ENCODE assay signal across 17 mouse cellular contexts in genomic region chr5:150390422-150390821, GRCm38 (mm10).
DNase-seq lines count a peak whose midpoint lies in the region; ATAC-seq lines count a peak whose summit lies in the region.
"Had no signal": no experiment of that assay in that cellular context is flagged by ENCODE, and none has a peak within 500 bp of the region (broad histone marks: within the 10 kb centered on the region; RNA-seq: fewer than 3 reads in every experiment).

No protein-coding gene starts in this region.

- H3K36me3 ChIP-seq in liver, embryonic 12.5 days = peaks cover 8% of the 10 kb centered on the region
- H3K36me3 ChIP-seq: G1E had no signal

- H3K4me3 ChIP-seq in liver, embryonic 12.5 days = no peak overlapping the region
- H3K4me3 ChIP-seq: hindbrain, embryonic 15.5 days; neural tube, embryonic 13.5 days had no signal

- peak; percentile 95 for DNase-seq in heart, adult 11 months
- no peak for DNase-seq in heart, postnatal 14 days
- DNase-seq in 3T3-L1 (ENCODE audit: low read depth, low spot score) = peak; percentile 12
- DNase-seq in heart, adult 9 months (ENCODE audit: low spot score in 2 of 2) = peak; percentile 28 to 41
- no peak for DNase-seq in cerebellum, adult 9-11 months
- no peak for DNase-seq in cerebellum, postnatal 4 days (ENCODE audit: low spot score in 2 of 2)
- no peak for DNase-seq in thymus, adult 18-20 months
- DNase-seq: cerebellum, adult 2 months; gastrocnemius, postnatal 10 days; kidney, adult 8-10 months; lung, postnatal 10 days had no signal

- intact Hi-C loops in heart, postnatal 14 days (cut with DNase I) = no loop called here

- no peaks in the 10 kb centered on the region for H3K27me3 ChIP-seq in liver, embryonic 12.5 days (replicated peaks)
- H3K27me3 ChIP-seq: hindbrain, embryonic 15.5 days; neural tube, embryonic 13.5 days had no signal

- H3K27ac ChIP-seq in liver, embryonic 12.5 days = no peak overlapping the region
- H3K27ac ChIP-seq: hindbrain, embryonic 15.5 days; neural tube, embryonic 13.5 days had no signal

- peaks cover 13% of the 10 kb centered on the region for H3K4me1 ChIP-seq in liver, embryonic 12.5 days
- H3K4me1 ChIP-seq: hindbrain, embryonic 15.5 days; neural tube, embryonic 13.5 days had no signal

- ATAC-seq in liver, embryonic 12.5 days = peak; percentile 69
- ATAC-seq: forebrain, embryonic 14.5 days; midbrain, embryonic 16.5 days had no signal

- 9% methylated on average over 7 of the region's 7 CpGs for WGBS in liver, embryonic 12.5 days (ENCODE audit: insufficient replicate concordance)

- H3K9ac ChIP-seq in liver, embryonic 12.5 days = no peak overlapping the region
- H3K9ac ChIP-seq: hindbrain, embryonic 15.5 days; neural tube, embryonic 13.5 days had no signal

- peak overlapping the region; percentile 40 for H3K4me2 ChIP-seq in liver, embryonic 12.5 days
- H3K4me2 ChIP-seq: hindbrain, embryonic 15.5 days; neural tube, embryonic 13.5 days had no signal

- peaks cover 9% of the 10 kb centered on the region; the same call in 1 of the 2 replicates for H3K9me3 ChIP-seq in liver, embryonic 12.5 days (replicated peaks)
- H3K9me3 ChIP-seq: hindbrain, embryonic 15.5 days had no signal

Comparison
In these comparisons a context has a peak if more than half of its experiments do, and no peak if none do; other contexts are left out.
1. DNase-seq: peak in heart, adult 11 months (single experiment), 3T3-L1 (single experiment) and heart, adult 9 months (2 of 2); none in heart, postnatal 14 days (0 of 2), cerebellum, adult 9-11 months (single experiment), cerebellum, postnatal 4 days (0 of 2) and thymus, adult 18-20 months (0 of 2).